ENCODE assay signal across 15 mouse cellular contexts in the genomic region with DNA sequence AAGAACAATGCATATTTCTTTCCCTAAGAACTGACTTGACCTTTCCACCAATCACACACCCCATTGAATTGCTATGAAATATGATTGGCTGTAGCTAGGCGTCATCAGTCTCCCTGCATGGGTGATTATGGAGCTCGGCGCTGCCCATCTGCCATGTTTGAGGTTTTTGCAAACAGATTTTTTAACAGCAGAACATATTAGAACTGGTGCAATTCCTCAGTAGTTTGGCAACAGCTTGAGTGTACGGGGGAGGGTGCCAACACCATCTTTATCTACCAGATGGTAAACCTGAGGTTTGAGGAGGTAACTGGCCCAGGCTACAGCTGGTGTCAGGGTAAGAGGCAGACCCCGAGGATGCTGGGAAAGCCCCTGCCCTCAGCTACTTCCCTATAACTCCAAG.
DNase-seq lines count a peak whose midpoint lies in the region; ATAC-seq lines count a peak whose summit lies in the region.
"Had no signal": no experiment of that assay in that cellular context is flagged by ENCODE, and none has a peak within 500 bp of the region (broad histone marks: within the 10 kb centered on the region; RNA-seq: fewer than 3 reads in every experiment).

No protein-coding gene starts in this region.

- no peaks in the 10 kb centered on the region for H3K9me3 ChIP-seq in forebrain, embryonic 13.5 days (replicated peaks)
- H3K9me3 ChIP-seq in forebrain, embryonic 10.5 days: no peaks in the 10 kb centered on the region
- no peaks in the 10 kb centered on the region for H3K9me3 ChIP-seq in liver, embryonic 12.5 days (replicated peaks)
- H3K9me3 ChIP-seq: embryonic facial prominence, embryonic 12.5 days; limb, embryonic 13.5 days had no signal

- H3K27me3 ChIP-seq in forebrain, embryonic 13.5 days: no peaks in the 10 kb centered on the region
- H3K27me3 ChIP-seq in forebrain, embryonic 10.5 days (ENCODE audit: poor library complexity, severe bottlenecking): no peaks in the 10 kb centered on the region
- H3K27me3 ChIP-seq in liver, embryonic 12.5 days (replicated peaks): no peaks in the 10 kb centered on the region
- H3K27me3 ChIP-seq: embryonic facial prominence, embryonic 12.5 days; limb, embryonic 13.5 days had no signal

- 86% methylated on average over 5 of the region's 5 CpGs for WGBS in forebrain, embryonic 13.5 days
- WGBS in forebrain, embryonic 10.5 days: 89% methylated on average over 5 of the region's 5 CpGs
- 73% methylated on average over 5 of the region's 5 CpGs for WGBS in liver, embryonic 12.5 days (ENCODE audit: insufficient replicate concordance)

- H3K27ac ChIP-seq in forebrain, embryonic 13.5 days: no peak overlapping the region
- H3K27ac ChIP-seq in forebrain, embryonic 10.5 days: no peak overlapping the region
- no peak overlapping the region for H3K27ac ChIP-seq in liver, embryonic 12.5 days
- H3K27ac ChIP-seq: embryonic facial prominence, embryonic 12.5 days; limb, embryonic 13.5 days had no signal

- H3K4me3 ChIP-seq in forebrain, embryonic 13.5 days: no peak overlapping the region
- H3K4me3 ChIP-seq in forebrain, embryonic 10.5 days: no peak overlapping the region
- no peak overlapping the region for H3K4me3 ChIP-seq in liver, embryonic 12.5 days
- H3K4me3 ChIP-seq: embryonic facial prominence, embryonic 12.5 days; limb, embryonic 13.5 days had no signal

- no peak overlapping the region for H3K4me2 ChIP-seq in forebrain, embryonic 13.5 days
- no peak overlapping the region for H3K4me2 ChIP-seq in liver, embryonic 12.5 days
- H3K4me2 ChIP-seq: embryonic facial prominence, embryonic 12.5 days; limb, embryonic 13.5 days had no signal

- H3K4me1 ChIP-seq in forebrain, embryonic 13.5 days: no peaks in the 10 kb centered on the region
- no peaks in the 10 kb centered on the region for H3K4me1 ChIP-seq in forebrain, embryonic 10.5 days
- no peaks in the 10 kb centered on the region for H3K4me1 ChIP-seq in liver, embryonic 12.5 days

- H3K36me3 ChIP-seq in forebrain, embryonic 13.5 days (ENCODE audit: poor library complexity, severe bottlenecking): no peaks in the 10 kb centered on the region
- H3K36me3 ChIP-seq in forebrain, embryonic 10.5 days (replicated peaks): no peaks in the 10 kb centered on the region
- H3K36me3 ChIP-seq in liver, embryonic 12.5 days: no peaks in the 10 kb centered on the region
- H3K36me3 ChIP-seq: embryonic facial prominence, embryonic 12.5 days; limb, embryonic 13.5 days had no signal

- H3K9ac ChIP-seq in forebrain, embryonic 13.5 days: no peak overlapping the region
- H3K9ac ChIP-seq in liver, embryonic 12.5 days: no peak overlapping the region
- H3K9ac ChIP-seq: embryonic facial prominence, embryonic 12.5 days; limb, embryonic 13.5 days had no signal

- peak; percentile 89 for ATAC-seq in forebrain, embryonic 13.5 days
- no peak for ATAC-seq in liver, embryonic 12.5 days

- DNase-seq in forebrain, embryonic 10.5 days (ENCODE audit: extremely low spot score, low spot score): no peak
- DNase-seq in cerebellum, postnatal 14 days: peak; percentile 75 to 87
- peak; percentile 88 for DNase-seq in layer of hippocampus, adult 9-11 months
- peak; percentile 58 to 65 for DNase-seq in right cerebral cortex, postnatal 10 days (ENCODE audit: low spot score in 2 of 2)
- DNase-seq in adrenal gland, adult (ENCODE audit: inconsistent age in 2 of 2, low spot score in 1 of 2): no peak
- no peak for DNase-seq in urinary bladder, adult 18-20 months (ENCODE audit: low spot score in 2 of 2)
- DNase-seq: adrenal gland, postnatal 36 days; gastrocnemius, postnatal 36 days; heart, postnatal 10 days; lung, postnatal 14 days; spleen, adult 18-20 months had no signal

Comparison
In these comparisons a context has a peak if more than half of its experiments do, and no peak if none do; other contexts are left out.
1. DNase-seq: peak in cerebellum, postnatal 14 days (2 of 2), layer of hippocampus, adult 9-11 months (single experiment) and right cerebral cortex, postnatal 10 days (2 of 2); none in forebrain, embryonic 10.5 days (single experiment), adrenal gland, adult (0 of 2) and urinary bladder, adult 18-20 months (0 of 2).